Mouse (Mus musculus): ENCODE data around the gene Rtp4. TPM values are rescaled to one million over a fixed set of nuclear protein-coding genes. Genes with fewer than 3 reads are reported as not detected.

Gene Rtp4
- total RNA-seq, 1 experiment = 0.22 TPM

GRCm38 (mm10) chr16:23606220-23606619 is 86.1 kb downstream of the Rtp4 start:
- no peak for TF ChIP-seq HCFC1 (IDR thresholded peaks at IDR 0.05; ENCODE audit: borderline replicate concordance, insufficient read depth, low read length)
- no peak for TF ChIP-seq CHD2 (IDR thresholded peaks at IDR 0.05; ENCODE audit: low read depth, low read length)
- no peak for TF ChIP-seq ZC3H11A (IDR thresholded peaks at IDR 0.05; ENCODE audit: borderline replicate concordance, low read depth, low read length)
- TF ChIP-seq ZNF384 (IDR thresholded peaks at IDR 0.05; ENCODE audit: low read depth, low read length) = no peak
- no peak for TF ChIP-seq MAFK (IDR thresholded peaks at IDR 0.05; ENCODE audit: insufficient read depth, low read depth, low read length)
- DNase-seq (ENCODE audit: low read depth, low spot score) = no peak
- H3K27ac ChIP-seq (ENCODE audit: insufficient read depth, low read depth, low read length, poor library complexity, severe bottlenecking) = no peak overlapping the region
- no peaks in the 10 kb centered on the region for H3K9me3 ChIP-seq (ENCODE audit: control insufficient read depth, insufficient read depth, low read depth, low read length)
- H3K4me3 ChIP-seq (ENCODE audit: insufficient read depth in 1 of 2, low read depth in 1 of 2, low read length in 2 of 2, poor library complexity in 1 of 2, severe bottlenecking in 1 of 2) = no peak overlapping the region
- no peaks in the 10 kb centered on the region for H3K36me3 ChIP-seq (ENCODE audit: control insufficient read depth, insufficient read depth, low read length, poor library complexity, severe bottlenecking)
- H3K9ac ChIP-seq (ENCODE audit: insufficient read depth, low read depth, low read length, poor library complexity, severe bottlenecking) = no peak overlapping the region
- in situ Hi-C loops (cut with MboI; ENCODE audit: low sequenced_read_pairs in 2 of 2, unreplicated experiment in 2 of 2) = no loop called here
- H3K4me1 ChIP-seq (ENCODE audit: control insufficient read depth in 2 of 2, insufficient read depth in 2 of 2, low read length in 2 of 2, poor library complexity in 1 of 2) = peaks cover 0 to 4% of the 10 kb centered on the region in 2 experiments; a peak in 1 of 4 replicates

- in situ Hi-C loops (cut with MboI; ENCODE audit: low sequenced_read_pairs in 2 of 2, unreplicated experiment in 2 of 2) = no loop called here
- no peak for TF ChIP-seq ZNF384 (IDR thresholded peaks at IDR 0.05; ENCODE audit: low read depth, low read length)
- no peak for TF ChIP-seq MAFK (IDR thresholded peaks at IDR 0.05; ENCODE audit: insufficient read depth, low read depth, low read length)
- TF ChIP-seq ZC3H11A (IDR thresholded peaks at IDR 0.05; ENCODE audit: borderline replicate concordance, low read depth, low read length) = no peak
- TF ChIP-seq HCFC1 (IDR thresholded peaks at IDR 0.05; ENCODE audit: borderline replicate concordance, insufficient read depth, low read length) = no peak
- TF ChIP-seq CHD2 (IDR thresholded peaks at IDR 0.05; ENCODE audit: low read depth, low read length) = no peak
- Histone ChIP-seq H3K4me3 (ENCODE audit: insufficient read depth in 1 of 2, low read depth in 1 of 2, low read length in 2 of 2, poor library complexity in 1 of 2, severe bottlenecking in 1 of 2) (no peak overlapping the region), H3K4me1 (ENCODE audit: control insufficient read depth in 2 of 2, insufficient read depth in 2 of 2, low read length in 2 of 2, poor library complexity in 1 of 2) (peaks cover 0 to 4% of the 10 kb centered on the region in 2 experiments; a peak in 1 of 4 replicates), H3K36me3 (ENCODE audit: control insufficient read depth, insufficient read depth, low read length, poor library complexity, severe bottlenecking) (no peaks in the 10 kb centered on the region), H3K27ac (ENCODE audit: insufficient read depth, low read depth, low read length, poor library complexity, severe bottlenecking) (no peak overlapping the region), H3K9ac (ENCODE audit: insufficient read depth, low read depth, low read length, poor library complexity, severe bottlenecking) (no peak overlapping the region), H3K9me3 (ENCODE audit: control insufficient read depth, insufficient read depth, low read depth, low read length) (no peaks in the 10 kb centered on the region)
- no peak for DNase-seq (ENCODE audit: low read depth, low spot score)
Observed at GRCm38 (mm10) chr16:23606651-23607050, 86.6 kb downstream of the Rtp4 start.

GRCm38 (mm10) chr16:23607911-23608410 is 87.9 kb downstream of the Rtp4 start:
- H3K4me1 ChIP-seq (ENCODE audit: control insufficient read depth in 2 of 2, insufficient read depth in 2 of 2, low read length in 2 of 2, poor library complexity in 1 of 2) = peaks cover 0 to 4% of the 10 kb centered on the region in 2 experiments; a peak in 1 of 4 replicates
- H3K9me3 ChIP-seq (ENCODE audit: control insufficient read depth, insufficient read depth, low read depth, low read length) = no peaks in the 10 kb centered on the region
- no peaks in the 10 kb centered on the region for H3K36me3 ChIP-seq (ENCODE audit: control insufficient read depth, insufficient read depth, low read length, poor library complexity, severe bottlenecking)
- H3K4me3 ChIP-seq (ENCODE audit: insufficient read depth in 1 of 2, low read depth in 1 of 2, low read length in 2 of 2, poor library complexity in 1 of 2, severe bottlenecking in 1 of 2) = no peak overlapping the region
- DNase-seq (ENCODE audit: low read depth, low spot score) = no peak
- H3K9ac ChIP-seq (ENCODE audit: insufficient read depth, low read depth, low read length, poor library complexity, severe bottlenecking) = no peak overlapping the region
- in situ Hi-C loops (cut with MboI; ENCODE audit: low sequenced_read_pairs in 2 of 2, unreplicated experiment in 2 of 2) = no loop called here
- TF ChIP-seq MAFK (IDR thresholded peaks at IDR 0.05; ENCODE audit: insufficient read depth, low read depth, low read length) = no peak
- TF ChIP-seq CHD2 (IDR thresholded peaks at IDR 0.05; ENCODE audit: low read depth, low read length) = no peak
- TF ChIP-seq HCFC1 (IDR thresholded peaks at IDR 0.05; ENCODE audit: borderline replicate concordance, insufficient read depth, low read length) = no peak
- TF ChIP-seq ZNF384 (IDR thresholded peaks at IDR 0.05; ENCODE audit: low read depth, low read length) = no peak
- TF ChIP-seq ZC3H11A (IDR thresholded peaks at IDR 0.05; ENCODE audit: borderline replicate concordance, low read depth, low read length) = no peak
- no peak overlapping the region for H3K27ac ChIP-seq (ENCODE audit: insufficient read depth, low read depth, low read length, poor library complexity, severe bottlenecking)

DNA sequence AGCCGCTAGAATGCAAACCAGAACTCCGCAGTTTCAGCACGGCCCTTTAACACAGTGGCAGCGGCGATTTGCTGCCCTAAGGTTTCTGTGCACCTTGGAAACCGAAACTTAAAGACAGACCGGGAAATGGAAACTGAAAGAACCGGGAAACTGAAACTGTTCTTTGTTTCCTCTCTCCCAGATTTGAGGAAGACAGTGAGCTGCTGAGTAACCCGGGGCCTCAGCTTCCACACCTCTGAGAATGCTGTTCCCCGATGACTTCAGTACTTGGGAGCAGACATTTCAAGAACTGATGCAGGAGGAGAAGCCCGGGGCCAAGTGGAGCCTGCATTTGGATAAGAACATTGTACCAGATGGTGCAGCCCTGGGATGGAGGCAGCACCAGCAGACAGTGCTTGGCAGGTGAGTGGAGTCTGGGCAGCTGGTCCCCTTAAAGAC is 89.7 kb downstream of the Rtp4 start:
- peaks cover 0 to 4% of the 10 kb centered on the region in 2 experiments; a peak in 1 of 4 replicates for H3K4me1 ChIP-seq (ENCODE audit: control insufficient read depth in 2 of 2, insufficient read depth in 2 of 2, low read length in 2 of 2, poor library complexity in 1 of 2)
- in situ Hi-C loops (cut with MboI; ENCODE audit: low sequenced_read_pairs in 2 of 2, unreplicated experiment in 2 of 2) = no loop called here
- H3K9ac ChIP-seq (ENCODE audit: insufficient read depth, low read depth, low read length, poor library complexity, severe bottlenecking) = no peak overlapping the region
- TF ChIP-seq HCFC1 (IDR thresholded peaks at IDR 0.05; ENCODE audit: borderline replicate concordance, insufficient read depth, low read length) (no peak), MAFK (IDR thresholded peaks at IDR 0.05; ENCODE audit: insufficient read depth, low read depth, low read length) (no peak), ZNF384 (IDR thresholded peaks at IDR 0.05; ENCODE audit: low read depth, low read length) (no peak), ZC3H11A (IDR thresholded peaks at IDR 0.05; ENCODE audit: borderline replicate concordance, low read depth, low read length) (no peak), CHD2 (IDR thresholded peaks at IDR 0.05; ENCODE audit: low read depth, low read length) (no peak)
- no peaks in the 10 kb centered on the region for H3K36me3 ChIP-seq (ENCODE audit: control insufficient read depth, insufficient read depth, low read length, poor library complexity, severe bottlenecking)
- H3K4me3 ChIP-seq (ENCODE audit: insufficient read depth in 1 of 2, low read depth in 1 of 2, low read length in 2 of 2, poor library complexity in 1 of 2, severe bottlenecking in 1 of 2) = no peak overlapping the region
- no peak overlapping the region for H3K27ac ChIP-seq (ENCODE audit: insufficient read depth, low read depth, low read length, poor library complexity, severe bottlenecking)
- no peak for DNase-seq (ENCODE audit: low read depth, low spot score)
- no peaks in the 10 kb centered on the region for H3K9me3 ChIP-seq (ENCODE audit: control insufficient read depth, insufficient read depth, low read depth, low read length)

Measured in ES-E14 (cell line).